Mouse (Mus musculus): ENCODE results near the gene Aqp12.
"Not testable (repeated sequence)": the region's sequence is repeated elsewhere in the genome, so short reads cannot be mapped to it uniquely, and the experiment has no call there.

Gene Aqp12

GRCm38 (mm10) chr1:93006061-93006460 lies at the start of gene Aqp12:
Gene Aqp12 (plus strand): TSS chr1:93006334.
- no peak for DNase-seq (ENCODE audit: low spot score in 2 of 2)

GRCm38 (mm10) chr1:92956571-92957335 lies 49.4 kb upstream of the Aqp12 start:
- peak; percentile 80 to 87 for DNase-seq (ENCODE audit: low spot score in 2 of 2)

GRCm38 (mm10) chr1:92958999-92959398 lies 47.1 kb upstream of the Aqp12 start:
- no peak for DNase-seq (ENCODE audit: low spot score in 2 of 2)

- DNase-seq (ENCODE audit: low spot score in 2 of 2), result not testable (repeated sequence)
Measured at GRCm38 (mm10) chr1:92970791-92971190, 35.3 kb upstream of the Aqp12 start.

GRCm38 (mm10) chr1:92971879-92972795 lies 34.0 kb upstream of the Aqp12 start:
- no peak for DNase-seq (ENCODE audit: low spot score in 2 of 2)

GRCm38 (mm10) chr1:92972854-92973253 lies 33.3 kb upstream of the Aqp12 start:
- no peak for DNase-seq (ENCODE audit: low spot score in 2 of 2)

- no peak for DNase-seq (ENCODE audit: low spot score in 2 of 2)
Measured at GRCm38 (mm10) chr1:92976141-92976566, 30.0 kb upstream of the Aqp12 start.

GRCm38 (mm10) chr1:92978645-92979044 lies 27.5 kb upstream of the Aqp12 start:
- no peak for DNase-seq (ENCODE audit: low spot score in 2 of 2)

- no peak for DNase-seq (ENCODE audit: low spot score in 2 of 2)
Measured at GRCm38 (mm10) chr1:92979073-92979602, 27.0 kb upstream of the Aqp12 start.

GRCm38 (mm10) chr1:92981056-92981845 lies 24.9 kb upstream of the Aqp12 start:
- DNase-seq (ENCODE audit: low spot score in 2 of 2), result no peak

- no peak for DNase-seq (ENCODE audit: low spot score in 2 of 2)
Measured at GRCm38 (mm10) chr1:92982931-92983605, 23.1 kb upstream of the Aqp12 start.

GRCm38 (mm10) chr1:92984999-92985398 lies 21.1 kb upstream of the Aqp12 start:
- DNase-seq (ENCODE audit: low spot score in 2 of 2), result no peak

- no peak for DNase-seq (ENCODE audit: low spot score in 2 of 2)
Measured at GRCm38 (mm10) chr1:92988894-92989293, 17.2 kb upstream of the Aqp12 start.

GRCm38 (mm10) chr1:92989891-92990290 lies 16.2 kb upstream of the Aqp12 start:
- DNase-seq (ENCODE audit: low spot score in 2 of 2), result no peak

- DNase-seq (ENCODE audit: low spot score in 2 of 2), result no peak
Measured at GRCm38 (mm10) chr1:92992214-92992855, 13.8 kb upstream of the Aqp12 start.

- DNase-seq (ENCODE audit: low spot score in 2 of 2), result no peak
Measured at GRCm38 (mm10) chr1:92992880-92993279, 13.3 kb upstream of the Aqp12 start.

GRCm38 (mm10) chr1:93009196-93009595 lies 3.1 kb downstream of the Aqp12 start:
- no peak for DNase-seq (ENCODE audit: low spot score in 2 of 2)

- DNase-seq (ENCODE audit: low spot score in 2 of 2), result no peak
Measured at GRCm38 (mm10) chr1:93010731-93011130, 4.6 kb downstream of the Aqp12 start.

GRCm38 (mm10) chr1:93012103-93012585 lies 6.0 kb downstream of the Aqp12 start:
- DNase-seq (ENCODE audit: low spot score in 2 of 2), result no peak

- no peak for DNase-seq (ENCODE audit: low spot score in 2 of 2)
Measured at GRCm38 (mm10) chr1:93013367-93013766, 7.2 kb downstream of the Aqp12 start.

Data from right cerebral cortex, adult 2 months (tissue).